Mouse (Mus musculus): Measurements from ENCODE around the gene Chia1.
"Not testable (repeated sequence)": the region's sequence is repeated elsewhere in the genome, so short reads cannot be mapped to it uniquely, and the experiment has no call there.

The Chia1 gene

DNA sequence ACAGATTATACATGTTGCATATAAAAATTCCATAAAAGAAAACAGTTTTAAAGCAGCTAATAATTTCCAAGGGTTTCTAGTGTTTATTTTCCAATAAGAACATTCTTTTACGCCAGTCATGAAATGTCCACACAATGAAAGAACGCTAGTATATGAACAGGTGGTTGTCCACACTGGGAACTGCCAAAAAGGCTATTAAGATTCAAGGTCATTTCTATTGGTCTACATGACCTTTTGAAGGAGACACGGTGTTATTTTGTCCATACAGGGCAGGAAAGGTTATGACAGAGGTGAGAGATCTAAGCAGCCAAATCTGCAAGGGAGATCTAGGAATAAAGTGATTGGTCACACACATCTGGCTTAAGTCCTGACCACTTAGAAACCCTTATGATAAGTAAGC lies at the start of gene Chia1:
TSS of gene Chia1 (plus strand) at position 301 of the 400 bp plus-strand sequence.
- DNase-seq (ENCODE audit: low spot score): no peak

DNA sequence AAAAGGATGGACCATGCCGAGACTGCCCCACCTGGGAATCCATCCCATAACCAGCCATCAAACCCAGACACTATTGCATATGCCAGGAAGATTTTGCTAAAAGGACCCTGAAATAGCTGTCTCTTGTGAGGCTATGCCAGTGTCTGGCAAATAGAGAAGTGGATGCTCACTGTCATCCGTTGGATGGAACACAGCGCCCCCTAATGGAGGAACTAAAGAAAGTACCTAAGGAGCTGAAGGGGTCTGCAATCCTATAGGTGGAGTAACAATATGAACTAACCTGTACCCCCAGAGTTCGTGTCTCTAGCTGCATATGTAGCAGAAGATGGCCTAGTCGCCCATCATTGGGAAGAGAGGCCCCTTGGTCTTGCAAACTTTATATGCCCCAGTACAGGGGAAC lies 45.3 kb upstream of the Chia1 start:
- DNase-seq (ENCODE audit: low spot score): peak; percentile 11

DNA sequence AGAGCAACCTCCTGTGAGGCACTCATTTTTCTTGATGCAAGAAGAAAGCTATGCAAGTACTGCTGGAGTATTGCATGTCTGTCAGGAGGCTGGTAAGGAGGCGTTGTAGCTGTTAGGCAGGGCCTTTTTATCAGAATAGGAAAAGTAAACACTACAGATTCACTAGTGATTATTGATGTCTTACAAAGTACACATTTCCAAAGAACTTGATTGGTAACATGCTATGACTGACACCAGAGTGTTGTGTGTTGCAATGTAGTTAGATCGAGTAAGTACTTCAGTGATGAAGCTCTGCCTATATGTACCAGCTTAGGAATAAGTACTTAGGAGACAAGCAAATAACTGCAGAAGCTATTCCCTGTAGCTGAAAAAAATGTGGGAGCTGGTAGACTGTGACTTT lies 42.0 kb upstream of the Chia1 start:
- no peak for DNase-seq (ENCODE audit: low spot score)

DNA sequence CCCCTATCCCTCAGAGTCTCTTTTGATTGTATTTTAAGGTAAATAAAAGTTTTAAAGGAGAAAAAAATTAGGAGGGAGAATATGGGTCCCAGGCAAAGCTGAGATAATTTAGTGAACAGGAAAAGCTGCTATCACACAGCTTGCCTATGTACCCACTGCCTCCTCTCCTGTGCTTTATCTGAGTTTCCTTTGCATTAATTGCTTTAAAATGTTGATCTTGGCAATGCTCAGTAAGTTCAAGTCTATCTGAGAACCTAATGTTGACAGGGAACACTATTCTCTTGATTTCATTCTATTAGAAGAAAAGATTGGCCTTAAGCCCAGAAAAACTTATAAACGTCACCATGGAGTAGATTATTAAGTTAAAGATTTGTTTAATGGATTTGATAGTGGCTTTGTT lies 38.2 kb upstream of the Chia1 start:
- no peak for DNase-seq (ENCODE audit: low spot score)

DNA sequence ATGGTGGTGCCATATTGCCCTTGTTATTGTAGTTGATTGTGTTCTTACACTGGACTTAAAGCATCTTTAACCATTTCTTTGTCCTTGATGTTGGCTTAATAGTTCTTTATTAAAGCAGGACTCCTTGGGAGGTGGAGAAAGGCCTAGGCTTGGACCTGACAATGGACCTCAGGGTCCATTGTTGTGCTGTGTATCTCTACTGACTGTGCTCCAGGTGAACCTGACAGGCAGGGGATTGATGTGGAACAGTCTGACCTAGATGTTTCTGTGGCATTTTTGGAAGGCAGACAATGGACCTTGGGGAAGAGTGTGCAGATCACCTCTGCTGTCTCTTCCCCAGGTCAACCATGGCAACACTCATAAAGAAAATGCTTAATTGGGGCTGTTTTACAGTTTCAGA lies 14.0 kb downstream of the Chia1 start:
- DNase-seq (ENCODE audit: low spot score): no peak

DNA sequence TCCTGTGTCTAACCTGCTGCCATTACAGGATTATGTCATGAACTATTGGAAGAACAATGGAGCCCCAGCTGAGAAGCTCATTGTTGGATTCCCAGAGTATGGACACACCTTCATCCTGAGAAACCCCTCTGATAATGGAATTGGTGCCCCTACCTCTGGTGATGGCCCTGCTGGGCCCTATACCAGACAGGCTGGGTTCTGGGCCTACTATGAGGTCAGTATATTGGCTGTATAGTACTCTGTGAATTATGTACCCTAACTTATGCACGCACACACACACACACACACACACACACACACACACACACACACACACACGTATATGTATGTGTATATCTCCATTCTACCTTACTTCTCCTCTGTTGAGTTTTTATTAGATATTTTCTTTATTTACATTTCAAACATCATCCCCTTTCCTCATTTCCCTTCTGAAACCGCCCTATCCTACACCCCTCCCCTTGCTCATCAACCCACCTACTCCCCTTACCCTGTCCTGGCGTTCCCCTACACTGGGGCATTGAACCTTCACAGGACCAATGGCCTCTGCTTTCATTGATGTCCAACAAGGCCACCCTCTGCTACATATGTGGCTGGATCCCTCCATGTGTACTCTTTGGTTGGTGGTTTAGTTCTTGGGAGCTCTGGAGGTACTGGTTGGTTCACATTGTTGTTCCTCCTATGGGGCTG lies 15.9 kb downstream of the Chia1 start:
- no peak for DNase-seq (ENCODE audit: low spot score)

DNA sequence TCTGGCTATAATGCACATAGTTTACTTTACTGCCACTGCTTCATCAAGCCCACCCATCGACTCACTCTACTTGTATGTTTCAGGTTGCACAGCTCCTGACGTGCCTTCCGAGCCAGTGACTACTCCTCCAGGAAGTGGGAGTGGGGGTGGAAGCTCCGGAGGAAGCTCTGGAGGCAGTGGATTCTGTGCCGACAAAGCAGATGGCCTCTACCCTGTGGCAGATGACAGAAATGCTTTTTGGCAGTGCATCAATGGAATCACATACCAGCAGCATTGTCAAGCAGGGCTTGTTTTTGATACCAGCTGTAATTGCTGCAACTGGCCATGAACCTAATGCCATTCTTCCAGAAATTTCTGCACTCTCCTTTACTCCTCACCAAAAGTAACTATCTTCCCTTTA lies 18.7 kb downstream of the Chia1 start:
- DNase-seq (ENCODE audit: low spot score): no peak

DNA sequence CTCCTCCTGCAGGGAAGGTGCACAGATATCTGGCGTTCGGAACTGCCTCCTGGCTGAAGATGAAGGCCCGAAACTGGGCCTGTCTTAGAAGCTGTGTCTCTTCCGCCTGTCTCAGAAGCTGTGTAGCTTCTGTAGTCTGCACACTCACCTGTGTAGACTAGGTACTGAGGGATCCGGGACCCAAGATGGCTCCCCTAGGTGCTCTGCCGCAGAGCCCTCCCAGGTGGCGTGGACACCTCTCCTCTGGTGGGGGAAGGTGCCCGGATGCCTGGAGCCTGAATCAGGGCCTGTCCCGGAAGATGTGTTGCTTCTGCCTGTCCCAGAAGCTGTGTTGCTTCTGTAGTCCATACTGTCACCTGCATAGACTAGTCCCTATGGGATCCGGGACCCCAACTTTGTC lies 31.1 kb downstream of the Chia1 start:
- DNase-seq (ENCODE audit: low spot score): no peak

DNA sequence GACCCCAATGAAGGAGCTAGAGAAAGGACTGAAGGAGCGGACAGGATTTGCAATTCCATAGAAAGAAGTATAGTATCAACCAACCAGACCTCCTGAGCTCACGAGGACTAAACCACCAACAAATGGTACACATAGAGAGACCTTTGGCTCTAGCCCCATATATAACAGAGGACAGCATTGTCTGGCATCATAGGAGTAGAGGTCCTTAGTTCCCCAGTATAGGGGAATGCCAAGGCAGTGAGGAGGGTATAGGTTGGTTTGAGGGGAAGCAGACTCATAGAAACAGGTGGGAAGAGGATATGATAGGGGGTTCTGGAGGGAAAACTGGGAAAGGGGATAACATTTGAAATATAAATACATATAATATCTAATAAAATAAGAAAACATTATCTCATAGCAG lies 41.4 kb downstream of the Chia1 start:
- no peak for DNase-seq (ENCODE audit: low spot score)

DNA sequence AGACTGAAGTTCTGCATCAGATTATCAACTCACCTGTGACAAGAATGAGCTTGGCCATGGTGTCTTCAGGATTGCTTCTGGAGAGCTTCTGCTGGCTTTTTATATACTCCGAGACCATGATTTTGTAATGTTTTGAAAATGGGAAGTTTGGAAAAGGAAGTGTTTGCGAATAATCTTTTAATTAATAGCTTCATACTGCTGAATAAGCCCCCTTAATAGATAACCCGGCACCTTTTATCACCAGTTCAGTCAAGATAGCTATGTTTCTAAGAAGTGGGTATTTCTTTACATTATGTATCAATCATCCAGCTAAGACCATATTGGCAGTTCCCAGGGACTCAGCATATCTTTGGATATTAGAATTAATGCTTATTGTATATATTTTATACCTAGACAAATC lies 54.4 kb downstream of the Chia1 start, which contains the start of gene Chil3:
TSS of gene Chil3 (minus strand) at position 101 of the 400 bp plus-strand sequence.
- DNase-seq (ENCODE audit: low spot score): no peak

DNA sequence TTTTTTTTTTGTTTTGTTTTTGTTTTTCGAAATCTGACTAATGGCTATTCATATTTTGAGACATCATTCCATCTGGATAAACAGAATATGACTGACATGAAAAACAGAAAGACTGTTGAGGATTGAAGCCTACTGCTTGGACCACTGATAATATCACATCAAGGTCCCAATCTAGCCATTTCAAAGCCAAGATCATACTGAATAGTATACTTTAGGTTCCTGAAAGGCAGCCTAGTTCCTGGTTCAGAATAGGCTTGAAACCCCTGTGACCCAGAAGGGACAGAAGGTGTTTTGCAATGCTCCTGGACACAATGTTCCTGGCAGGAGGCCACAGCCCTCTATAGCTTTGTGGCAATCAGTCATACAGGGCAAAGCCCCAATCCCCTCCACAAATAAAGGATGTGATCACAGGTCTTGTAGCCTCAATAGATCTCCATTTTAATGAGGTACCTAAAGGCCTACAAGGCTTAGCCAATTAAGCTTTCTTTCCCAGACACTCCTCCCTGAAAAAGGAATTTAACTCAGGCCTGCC lies 57.6 kb downstream of the Chia1 start:
- no peak for DNase-seq (ENCODE audit: low spot score)

DNA sequence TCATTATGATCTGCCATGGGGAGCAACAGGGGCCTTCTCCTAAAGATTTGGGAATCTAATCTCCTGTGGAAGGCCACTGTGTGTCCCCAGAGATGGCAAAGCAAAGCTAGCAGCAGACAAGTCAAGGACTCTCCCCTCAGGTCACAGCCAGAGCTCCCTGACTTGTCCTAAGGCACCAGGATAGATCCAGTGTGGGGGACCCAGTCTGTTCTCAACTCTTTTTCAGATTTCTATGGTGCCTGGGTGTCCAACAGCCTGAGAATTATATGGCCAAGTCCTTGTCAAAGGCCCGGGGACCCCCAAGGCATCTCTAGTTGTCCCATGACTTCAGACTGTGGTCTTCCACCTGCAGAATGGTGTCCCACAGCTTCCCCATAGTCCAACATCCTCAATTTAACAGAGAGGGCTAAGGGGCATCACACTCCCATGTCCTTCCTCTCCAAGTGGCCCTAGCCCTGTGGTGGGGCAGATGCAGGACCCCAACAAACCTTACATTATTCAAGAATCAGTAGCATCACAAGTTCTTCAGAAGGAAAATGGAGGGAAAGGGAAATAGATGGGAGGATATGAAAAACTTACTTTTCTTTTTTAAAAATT lies 58.2 kb downstream of the Chia1 start:
- no peak for DNase-seq (ENCODE audit: low spot score)

DNA sequence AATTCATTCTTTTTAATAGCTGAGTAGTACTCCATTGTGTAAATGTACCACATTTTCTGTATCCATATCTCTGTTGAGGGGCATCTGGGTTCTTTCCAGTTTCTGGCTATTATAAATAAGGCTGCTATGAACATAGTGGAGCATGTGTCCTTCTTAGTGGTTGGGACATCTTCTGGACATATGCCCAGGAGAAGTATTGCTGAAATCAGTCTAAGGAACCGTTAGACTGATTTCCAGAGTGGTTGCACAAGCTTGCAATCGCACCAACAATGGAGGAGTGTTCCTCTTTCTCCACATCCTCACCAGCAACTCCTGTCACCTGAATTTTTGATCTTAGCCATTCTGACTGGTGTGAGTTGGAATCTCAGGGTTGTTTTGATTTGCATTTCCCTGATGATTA lies 59.5 kb downstream of the Chia1 start:
- DNase-seq (ENCODE audit: low spot score): not testable (repeated sequence)

DNA sequence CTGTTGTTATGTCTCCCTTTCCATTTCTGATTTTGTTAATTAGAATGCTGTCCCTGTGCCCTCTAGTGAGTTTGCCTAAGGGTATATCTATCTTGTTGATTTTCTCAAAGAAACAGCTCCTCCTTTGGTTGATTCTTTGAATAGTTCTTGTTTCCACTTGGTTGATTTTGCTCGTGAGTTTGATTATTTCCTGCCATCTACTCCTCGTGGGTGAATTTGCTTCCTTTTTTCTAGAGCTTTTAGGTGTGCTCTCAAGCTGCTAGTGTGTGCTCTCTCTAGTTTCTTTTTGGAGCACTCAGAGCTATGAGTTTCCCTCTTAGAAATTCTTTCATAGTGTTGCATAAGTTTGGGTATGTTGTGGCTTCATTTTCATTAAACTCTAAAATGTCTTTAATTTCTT lies 61.9 kb downstream of the Chia1 start:
- DNase-seq (ENCODE audit: low spot score): not testable (repeated sequence)

DNA sequence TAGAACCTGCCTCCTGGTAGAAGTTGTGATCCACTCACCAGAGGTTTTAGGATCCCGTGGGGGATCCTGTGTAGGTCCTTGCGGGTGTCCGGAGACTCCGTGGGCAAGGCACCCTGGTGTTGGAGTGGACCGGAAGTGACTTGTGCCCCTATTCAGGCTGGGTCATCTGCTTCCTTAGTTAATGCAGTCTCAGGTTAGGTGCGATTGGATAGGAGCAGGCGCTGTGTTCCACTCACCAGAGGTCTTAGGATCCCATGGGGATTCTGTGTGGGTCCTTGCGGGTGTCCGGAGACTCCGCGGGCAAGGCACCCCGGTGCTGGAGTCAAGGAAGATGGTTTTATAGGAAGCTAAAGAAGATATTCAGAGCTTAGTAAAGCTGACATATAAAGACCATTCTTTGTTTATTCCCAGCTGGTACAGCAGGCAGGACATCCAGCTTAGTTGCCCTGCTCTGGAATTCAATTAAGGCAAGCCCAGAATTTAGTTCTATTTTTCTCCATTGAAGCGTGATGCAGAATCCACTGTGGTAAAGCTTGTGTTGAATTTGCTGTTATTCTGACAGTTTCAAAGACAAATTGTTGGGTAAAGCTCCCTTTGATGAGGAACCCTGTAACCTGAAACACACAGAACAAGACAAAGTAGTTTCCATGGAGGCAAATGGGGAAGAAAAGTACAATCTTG lies 64.6 kb downstream of the Chia1 start:
- DNase-seq (ENCODE audit: low spot score): no peak

Measured in testis, postnatal 14 days (tissue).